Mouse (Mus musculus) liver, postnatal 0 days (tissue): ENCODE results near the gene Slc29a2. TPM values are rescaled to one million over a fixed set of nuclear protein-coding genes. Genes with fewer than 3 reads are reported as not detected.

ENCODE experiments used
- ATAC-seq: fragments of 200-750 bp; cut with Nextera tagmentation; 2 replicates; pipeline ENCODE4 v1.8.0; 2017; ENCODE audit warnings: mild to moderate bottlenecking, moderate library complexity
- DNase-seq: peaks from one replicate; pipeline ENCODE4 v3.0.0-alpha.2; 2016
- H3K27ac ChIP-seq: fragments of 300-500 bp; sonication (generic); 2 replicates; pipeline ENCODE4 v1.5.1; 2014; ENCODE audit warnings: antibody characterized with exemption, moderate library complexity, mild to moderate bottlenecking, low read depth
- H3K27me3 ChIP-seq: fragments of 300-500 bp; sonication (generic); 2 replicates; pipeline ENCODE4 v1.6.1; 2014; ENCODE audit warnings: low read length, control low read depth, mixed read lengths; ENCODE audit not compliant: insufficient read depth
- H3K36me3 ChIP-seq: fragments of 300-500 bp; sonication (generic); replicated peaks from 2 replicates; pipeline ENCODE4 v1.6.1; 2014; ENCODE audit warnings: mild to moderate bottlenecking, control low read depth, low read length, moderate library complexity, mixed read lengths; ENCODE audit not compliant: insufficient read depth
- H3K4me1 ChIP-seq: fragments of 300-500 bp; sonication (generic); 2 replicates; pipeline ENCODE4 v1.6.1; 2014; ENCODE audit warnings: antibody characterized with exemption, mild to moderate bottlenecking, control low read depth; ENCODE audit not compliant: insufficient read depth
- H3K4me2 ChIP-seq: fragments of 300-500 bp; sonication (generic); 2 replicates; pipeline ENCODE4 v1.6.1; 2014; ENCODE audit warnings: low read depth, mild to moderate bottlenecking, low read length, moderate library complexity, mixed read lengths
- H3K4me3 ChIP-seq: fragments of 300-500 bp; sonication (generic); 2 replicates; pipeline ENCODE4 v1.5.1; 2014; ENCODE audit warnings: low read depth, low read length
- H3K9ac ChIP-seq: fragments of 300-500 bp; sonication (generic); replicated peaks from 2 replicates; pipeline ENCODE4 v1.6.1; 2014; ENCODE audit warnings: mild to moderate bottlenecking, moderate library complexity
- H3K9me3 ChIP-seq: fragments of 300-500 bp; sonication (generic); 2 replicates; pipeline ENCODE4 v1.6.1; 2016; ENCODE audit warnings: mild to moderate bottlenecking, control low read depth, low read length, mixed read lengths
- CTCF ChIP-seq: sonication (generic); IDR thresholded peaks from 2 replicates; pipeline ENCODE4 v1.5.1; 2016; ENCODE audit warnings: antibody characterized with exemption, low read depth
- EP300 ChIP-seq: IDR thresholded peaks from 2 replicates; pipeline ENCODE4 v1.6.1; 2016; ENCODE audit warnings: antibody characterized with exemption, low read depth, mild to moderate bottlenecking
- WGBS: fragments of 180-500 bp; shearing (Covaris S2); extraction: QIAGEN DNeasy Blood & Tissue Kit; methylation state at CpG from one replicate; pipeline ENCODE4 v1.1.7; 2014; ENCODE audit not compliant: insufficient replicate concordance; 5-methylcytosine and 5-hydroxymethylcytosine counted together
- polyA plus RNA-seq: library from polyadenylated mRNA; unstranded; fragments of >200 nt; fragmentation: Nextera tagmentation; extraction: Ambion mirVana; gene quantifications from 2 replicates; pipeline ENCODE4 v1.2.1, GENCODE M21; 2015

Slc29a2 gene
- polyA plus RNA-seq, 1 experiment from 2014 or later, result 0.87 TPM

DNA sequence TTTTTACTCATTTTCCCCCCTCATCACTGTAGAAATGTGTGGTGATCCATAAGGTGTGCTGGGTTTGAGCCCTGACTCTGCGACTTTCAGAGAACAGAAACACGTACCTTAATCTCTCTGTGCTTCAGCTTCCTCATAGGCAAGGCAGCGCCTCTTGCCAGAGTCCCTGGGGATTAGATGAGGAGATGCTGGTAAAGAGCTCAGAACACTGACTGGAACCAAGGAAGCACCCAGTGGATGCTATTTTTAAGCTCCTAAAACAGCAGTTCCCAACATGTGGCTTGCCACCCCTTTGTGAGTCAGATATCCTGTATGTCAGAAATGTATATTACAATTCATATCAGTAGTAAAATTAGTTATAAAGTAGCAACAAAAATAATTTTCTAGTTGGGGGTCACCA is 5.5 kb upstream of the Slc29a2 start:
- H3K9ac ChIP-seq, result no peak overlapping the region
- ATAC-seq (no peak), DNase-seq (no peak)
- H3K4me2 ChIP-seq, result no peak overlapping the region
- H3K27me3 ChIP-seq, result no peaks in the 10 kb centered on the region
- TF ChIP-seq CTCF (no peak), EP300 (no peak)
- H3K9me3 ChIP-seq, result no peaks in the 10 kb centered on the region
- peaks cover 2% of the 10 kb centered on the region for H3K4me1 ChIP-seq
- WGBS, result 79% methylated on average over 3 of the region's 3 CpGs
- no peak overlapping the region for H3K4me3 ChIP-seq
- H3K36me3 ChIP-seq, result no peaks in the 10 kb centered on the region
- no peak overlapping the region for H3K27ac ChIP-seq

GRCm38 (mm10) chr19:5021416-5021815 is 2.2 kb upstream of the Slc29a2 start:
- Histone ChIP-seq H3K4me2 (no peak overlapping the region), H3K27me3 (no peaks in the 10 kb centered on the region), H3K9me3 (no peaks in the 10 kb centered on the region), H3K36me3 (no peaks in the 10 kb centered on the region), H3K4me1 (peaks cover 13% of the 10 kb centered on the region), H3K9ac (no peak overlapping the region), H3K27ac (no peak overlapping the region), H3K4me3 (no peak overlapping the region)
- no peak for ATAC-seq
- 89% methylated on average over 2 of the region's 2 CpGs for WGBS
- DNase-seq, result no peak
- no peak for TF ChIP-seq CTCF
- no peak for TF ChIP-seq EP300

- DNase-seq (no peak), ATAC-seq (no peak)
- Histone ChIP-seq H3K9ac (no peak overlapping the region), H3K9me3 (no peaks in the 10 kb centered on the region), H3K27me3 (no peaks in the 10 kb centered on the region), H3K27ac (no peak overlapping the region), H3K4me1 (peaks cover 13% of the 10 kb centered on the region), H3K4me3 (no peak overlapping the region), H3K4me2 (no peak overlapping the region), H3K36me3 (no peaks in the 10 kb centered on the region)
- WGBS, result 81% methylated on average over 8 of the region's 8 CpGs
- no peak for TF ChIP-seq EP300
- no peak for TF ChIP-seq CTCF
Observed at GRCm38 (mm10) chr19:5026111-5026510, 2.5 kb downstream of the Slc29a2 start.

DNA sequence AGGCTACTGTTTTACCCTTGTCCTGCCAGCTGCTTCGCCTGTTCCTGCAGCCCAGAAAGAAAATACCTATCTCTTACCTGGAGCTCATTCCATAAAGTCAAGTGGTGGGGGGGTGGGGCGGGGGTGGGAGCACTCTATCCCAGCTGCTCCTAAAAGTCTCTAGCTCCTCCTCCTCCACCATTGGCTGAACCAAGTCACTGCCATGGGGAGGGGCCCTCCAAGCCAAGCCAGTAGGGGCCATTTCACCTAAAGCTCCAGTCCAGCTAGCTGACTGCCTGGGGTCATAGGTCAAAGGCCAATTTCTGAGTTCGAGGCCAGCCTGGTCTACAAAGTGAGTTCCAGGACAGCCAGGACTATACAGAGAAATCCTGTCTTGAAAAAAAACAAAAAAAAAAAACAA is 9.0 kb downstream of the Slc29a2 start:
- DNase-seq, result no peak
- 0 out of 2 replicates have a peak, but pooled peaks cover 4% of the 10 kb centered on the region for H3K27me3 ChIP-seq

DNA sequence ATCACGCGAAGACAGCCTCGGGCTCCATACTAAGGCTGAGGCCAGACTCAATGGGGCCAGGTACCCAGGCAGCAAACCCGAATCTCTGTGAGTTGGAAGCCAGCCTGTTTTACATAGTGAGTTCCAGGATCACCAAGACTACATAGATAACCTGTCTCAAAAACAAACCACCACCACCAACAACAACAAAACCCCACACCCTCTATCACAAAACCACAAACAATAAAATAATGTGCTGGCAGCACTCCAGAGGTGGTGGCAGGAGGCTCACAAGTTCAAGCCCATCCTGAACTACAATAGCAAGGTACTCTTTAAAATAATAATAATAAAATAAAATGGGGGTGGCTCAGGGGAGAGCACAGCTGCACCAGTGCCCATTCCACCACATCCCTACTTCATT is 12.9 kb downstream of the Slc29a2 start:
- no peak overlapping the region for H3K4me3 ChIP-seq

More for the DNA sequence above, 9.0 kb downstream of the Slc29a2 start:
- TF ChIP-seq EP300 (no peak), CTCF (no peak)
- Histone ChIP-seq H3K36me3 (no peaks in the 10 kb centered on the region), H3K27ac (no peak overlapping the region), H3K9me3 (no peaks in the 10 kb centered on the region), H3K4me2 (no peak overlapping the region), H3K4me3 (no peak overlapping the region), H3K9ac (no peak overlapping the region), H3K4me1 (no peaks in the 10 kb centered on the region)
- ATAC-seq, result no peak
- WGBS, result 79% methylated on average over 3 of the region's 3 CpGs

GRCm38 (mm10) chr19:5037678-5038571 is 14.3 kb downstream of the Slc29a2 start:
- ATAC-seq (peak; percentile 23), DNase-seq (peak; percentile 68)
- Histone ChIP-seq H3K4me2 (peak overlapping the region; percentile 100), H3K4me1 (peaks cover 23% of the 10 kb centered on the region), H3K4me3 (peak overlapping the region; percentile 70), H3K9me3 (no peaks in the 10 kb centered on the region), H3K36me3 (no peaks in the 10 kb centered on the region), H3K27ac (no peak overlapping the region), H3K27me3 (0 out of 2 replicates have a peak, but pooled peaks cover 4% of the 10 kb centered on the region), H3K9ac (peak overlapping the region; percentile 80)
- TF ChIP-seq EP300 (no peak), CTCF (no peak)
- 6% methylated on average over 32 of the region's 32 CpGs for WGBS

More for the DNA sequence above, 12.9 kb downstream of the Slc29a2 start:
- no peaks in the 10 kb centered on the region for H3K9me3 ChIP-seq
- no peak overlapping the region for H3K27ac ChIP-seq
- no peaks in the 10 kb centered on the region for H3K36me3 ChIP-seq
- TF ChIP-seq CTCF (no peak), EP300 (no peak)
- H3K27me3 ChIP-seq, result 0 out of 2 replicates have a peak, but pooled peaks cover 4% of the 10 kb centered on the region
- peaks cover 17% of the 10 kb centered on the region for H3K4me1 ChIP-seq
- WGBS, result 78% methylated on average over 4 of the region's 4 CpGs
- H3K9ac ChIP-seq, result no peak overlapping the region
- DNase-seq (no peak), ATAC-seq (no peak)
- H3K4me2 ChIP-seq, result no peak overlapping the region
